Mouse (Mus musculus) liver, embryonic 16.5 days (tissue): ENCODE data around the gene Babam2. TPM values are rescaled to one million over a fixed set of nuclear protein-coding genes. Genes with fewer than 3 reads are reported as not detected.
A peak's percentile ranks its signal among the peaks of the same experiment; 100 is the strongest.

ENCODE experiments used
- ATAC-seq: fragments of 200-750 bp; cut with Nextera tagmentation; 2 replicates; pipeline ENCODE4 v1.8.0; 2017; ENCODE audit warnings: low read depth, mild to moderate bottlenecking, moderate number of reproducible peaks, moderate library complexity
- H3K27ac ChIP-seq: fragments of 300-500 bp; sonication (generic); 2 replicates; pipeline ENCODE4 v1.5.1; 2014; ENCODE audit warnings: mild to moderate bottlenecking, low read length
- H3K27me3 ChIP-seq: fragments of 300-500 bp; sonication (generic); 2 replicates; pipeline ENCODE4 v1.6.1; 2014; ENCODE audit warnings: low read depth, low read length, mixed read lengths; ENCODE audit not compliant: control insufficient read depth, insufficient read depth
- H3K36me3 ChIP-seq: fragments of 300-500 bp; sonication (generic); 2 replicates; pipeline ENCODE4 v1.6.1; 2014; ENCODE audit warnings: mild to moderate bottlenecking; ENCODE audit not compliant: control insufficient read depth, insufficient read depth
- H3K4me1 ChIP-seq: fragments of 300-500 bp; sonication (generic); 2 replicates; pipeline ENCODE4 v1.6.1; 2014; ENCODE audit warnings: low read depth, low read length, mixed read lengths; ENCODE audit not compliant: control insufficient read depth
- H3K4me2 ChIP-seq: fragments of 300-500 bp; sonication (generic); 2 replicates; pipeline ENCODE4 v1.6.1; 2014; ENCODE audit warnings: low read depth, low read length, mixed read lengths
- H3K4me3 ChIP-seq: fragments of 300-500 bp; sonication (generic); 2 replicates; pipeline ENCODE4 v1.5.1; 2014; ENCODE audit warnings: low read depth, mild to moderate bottlenecking, low read length
- H3K9ac ChIP-seq: fragments of 300-500 bp; sonication (generic); 2 replicates; pipeline ENCODE4 v1.6.1; 2014; ENCODE audit warnings: low read depth, low read length
- H3K9me3 ChIP-seq: fragments of 300-500 bp; sonication (generic); replicated peaks from 2 replicates; pipeline ENCODE4 v1.6.1; 2016; ENCODE audit warnings: low read length; ENCODE audit not compliant: control insufficient read depth
- WGBS: fragments of 180-500 bp; shearing (Covaris S2); extraction: QIAGEN DNeasy Blood & Tissue Kit; methylation state at CpG from one replicate; pipeline ENCODE4 v1.1.7; 2014; ENCODE audit not compliant: insufficient replicate concordance; 5-methylcytosine and 5-hydroxymethylcytosine counted together
- polyA plus RNA-seq: library from polyadenylated mRNA; unstranded; fragments of >200 nt; fragmentation: Nextera tagmentation; extraction: Ambion mirVana; gene quantifications from 2 replicates; pipeline ENCODE4 v1.2.1, GENCODE M21; 2015

The Babam2 gene
- polyA plus RNA-seq, 1 experiment from 2014 or later = 32.4 TPM

DNA sequence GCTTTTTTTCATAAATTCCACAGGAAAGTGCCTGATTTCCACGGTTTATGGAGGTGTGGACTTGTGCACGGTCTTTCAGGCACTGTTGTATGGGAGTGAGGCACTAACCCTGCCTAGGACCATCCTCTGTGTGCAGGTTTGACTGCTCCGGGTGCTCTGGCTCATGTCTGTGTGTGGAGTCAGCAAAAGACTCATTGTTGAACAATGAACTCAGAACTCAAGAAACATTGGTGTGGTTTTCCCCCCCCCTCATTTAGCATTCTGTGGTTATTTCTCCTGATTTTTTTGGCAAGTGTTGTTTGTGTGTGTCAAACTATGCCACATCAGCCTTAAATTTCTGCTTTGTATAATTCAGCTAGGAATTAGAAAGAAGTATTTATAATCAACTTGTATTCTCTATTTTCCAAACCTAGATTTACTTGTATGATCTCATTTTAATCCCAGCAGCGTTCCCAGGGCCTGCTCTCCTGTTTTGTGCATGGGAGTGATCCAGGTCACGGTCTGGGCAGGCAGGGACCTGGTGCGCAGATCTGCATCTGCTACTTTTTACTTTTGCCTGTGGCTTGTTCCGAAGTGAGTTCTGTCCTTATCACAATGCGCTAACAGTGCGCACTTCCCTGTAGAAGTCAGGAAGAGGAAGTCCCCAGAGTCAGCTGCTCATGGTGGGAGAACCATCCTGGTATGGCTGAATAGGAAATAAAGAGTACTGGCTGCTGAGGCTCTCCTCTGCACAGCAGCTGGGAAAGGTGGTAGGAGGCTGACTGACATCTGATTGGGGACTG, 61.0 kb downstream of the Babam2 start:
- WGBS = 63% methylated on average over 9 of the region's 9 CpGs
- H3K4me3 ChIP-seq = no peak overlapping the region
- no peaks in the 10 kb centered on the region; the same call in 1 of the 2 replicates for H3K9me3 ChIP-seq
- H3K4me1 ChIP-seq = no peaks in the 10 kb centered on the region
- no peak for ATAC-seq
- H3K27me3 ChIP-seq = no peaks in the 10 kb centered on the region
- no peak overlapping the region for H3K9ac ChIP-seq
- H3K4me2 ChIP-seq = no peak overlapping the region
- H3K36me3 ChIP-seq = no peaks in the 10 kb centered on the region
- H3K27ac ChIP-seq = no peak overlapping the region

DNA sequence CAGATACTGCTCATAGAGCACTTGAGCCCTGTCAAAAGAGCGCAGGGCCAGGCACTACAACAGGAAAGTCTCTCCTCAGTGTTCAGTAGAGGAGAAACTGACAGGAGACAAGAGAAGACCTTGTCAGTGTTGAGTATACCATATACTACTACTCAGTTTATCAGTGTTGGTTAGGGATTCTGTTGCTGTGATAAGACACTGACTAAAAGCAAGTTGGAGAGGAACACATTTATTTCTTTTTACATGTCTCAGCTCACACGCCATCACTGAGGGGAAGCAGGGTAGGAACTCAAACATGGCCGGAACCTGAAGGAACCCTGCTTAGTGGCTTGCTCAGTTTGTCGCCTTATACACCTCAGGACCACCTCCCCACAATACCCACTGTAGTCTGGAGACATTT, 64.4 kb downstream of the Babam2 start:
- no peak for ATAC-seq
- 69% methylated on average over 4 of the region's 4 CpGs for WGBS

DNA sequence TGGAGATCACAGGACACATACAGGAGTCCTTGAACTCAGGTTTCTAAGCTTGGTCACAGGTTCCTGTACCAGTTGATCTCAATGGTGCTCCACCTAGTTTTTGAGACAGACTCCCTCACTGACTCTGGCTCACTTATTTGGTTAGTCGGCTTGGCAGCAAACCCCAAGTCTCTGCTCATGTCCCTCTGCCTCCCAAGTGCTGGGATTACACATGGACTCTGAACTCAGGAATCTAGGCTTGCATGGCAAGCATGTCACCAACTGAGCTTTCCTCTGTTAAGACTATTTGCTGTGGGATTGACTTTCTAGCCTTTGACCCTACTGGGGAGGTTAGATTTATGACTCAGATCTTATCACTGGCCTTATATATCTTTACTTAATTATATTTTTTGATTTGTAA, 65.3 kb downstream of the Babam2 start:
- Histone ChIP-seq H3K4me1 (no peaks in the 10 kb centered on the region), H3K4me2 (no peak overlapping the region), H3K9me3 (no peaks in the 10 kb centered on the region), H3K36me3 (no peaks in the 10 kb centered on the region), H3K9ac (no peak overlapping the region), H3K27me3 (no peaks in the 10 kb centered on the region), H3K4me3 (no peak overlapping the region), H3K27ac (no peak overlapping the region)
- ATAC-seq = no peak
- WGBS = 70% methylated on average over 1 of the region's 1 CpGs

More for the DNA sequence above, 64.4 kb downstream of the Babam2 start:
- Histone ChIP-seq H3K9me3 (no peaks in the 10 kb centered on the region; the same call in 1 of the 2 replicates), H3K9ac (no peak overlapping the region), H3K4me3 (no peak overlapping the region), H3K36me3 (no peaks in the 10 kb centered on the region), H3K27me3 (no peaks in the 10 kb centered on the region), H3K4me1 (no peaks in the 10 kb centered on the region), H3K4me2 (no peak overlapping the region), H3K27ac (no peak overlapping the region)

DNA sequence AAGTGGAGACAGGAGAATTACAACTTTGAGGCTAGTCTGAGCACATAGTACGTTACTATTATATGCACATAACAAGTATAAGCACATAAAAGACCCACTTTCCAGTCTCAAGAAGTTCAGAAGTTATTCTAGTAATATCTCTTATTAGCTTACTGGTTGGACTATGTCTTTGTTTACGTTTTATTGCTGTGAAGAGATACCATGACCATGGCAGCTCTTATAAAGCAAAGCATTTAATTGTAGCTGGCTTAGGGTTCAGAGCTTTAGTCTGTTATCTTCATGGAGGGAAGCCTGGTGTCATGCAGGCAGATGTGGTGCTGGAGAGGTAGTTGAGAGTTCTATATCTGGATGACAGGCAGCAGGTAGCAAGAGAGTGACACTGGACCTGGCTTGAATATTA, 68.3 kb downstream of the Babam2 start:
- Histone ChIP-seq H3K36me3 (no peaks in the 10 kb centered on the region), H3K27ac (no peak overlapping the region), H3K4me3 (no peak overlapping the region), H3K9ac (no peak overlapping the region), H3K4me2 (no peak overlapping the region), H3K27me3 (no peaks in the 10 kb centered on the region), H3K9me3 (no peaks in the 10 kb centered on the region), H3K4me1 (no peaks in the 10 kb centered on the region)
- ATAC-seq = no peak
- WGBS = 63% methylated on average over 2 of the region's 2 CpGs

GRCm38 (mm10) chr5:31766841-31767542, 69.5 kb downstream of the Babam2 start:
- no peak overlapping the region for H3K4me2 ChIP-seq
- ATAC-seq = peak; percentile 64

DNA sequence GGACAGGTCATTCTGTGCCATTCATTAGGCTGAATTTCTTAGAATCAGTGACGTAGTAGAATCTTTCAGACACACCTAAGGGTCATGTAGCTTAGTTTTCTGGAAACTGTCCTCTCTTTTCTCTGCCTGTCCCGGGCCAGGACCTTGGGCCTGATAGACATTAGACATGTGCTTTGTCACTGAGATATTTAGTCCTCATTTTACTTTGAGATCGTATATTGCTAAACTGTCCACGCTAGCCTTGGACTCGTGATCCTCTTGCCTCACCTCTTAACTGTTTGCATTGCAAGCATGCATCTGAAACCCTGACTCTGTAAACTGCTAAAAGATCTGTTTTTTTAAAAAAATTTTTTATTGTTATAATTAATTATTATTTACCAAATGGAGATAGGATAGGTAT, 74.0 kb downstream of the Babam2 start:
- no peaks in the 10 kb centered on the region for H3K36me3 ChIP-seq
- H3K9me3 ChIP-seq = no peaks in the 10 kb centered on the region
- H3K4me3 ChIP-seq = no peak overlapping the region
- 67% methylated on average over 5 of the region's 5 CpGs for WGBS
- no peak overlapping the region for H3K4me2 ChIP-seq
- H3K4me1 ChIP-seq = no peaks in the 10 kb centered on the region
- H3K27me3 ChIP-seq = no peaks in the 10 kb centered on the region
- no peak overlapping the region for H3K27ac ChIP-seq
- no peak overlapping the region for H3K9ac ChIP-seq
- ATAC-seq = no peak

More at GRCm38 (mm10) chr5:31766841-31767542, 69.5 kb downstream of the Babam2 start:
- no peaks in the 10 kb centered on the region for H3K9me3 ChIP-seq
- no peak overlapping the region for H3K9ac ChIP-seq
- no peak overlapping the region for H3K4me3 ChIP-seq
- peak overlapping the region; percentile 32; the same call in 1 of the 2 replicates for H3K27ac ChIP-seq
- H3K36me3 ChIP-seq = no peaks in the 10 kb centered on the region
- WGBS = 8% methylated on average over 4 of the region's 4 CpGs
- no peaks in the 10 kb centered on the region for H3K27me3 ChIP-seq
- H3K4me1 ChIP-seq = no peaks in the 10 kb centered on the region

DNA sequence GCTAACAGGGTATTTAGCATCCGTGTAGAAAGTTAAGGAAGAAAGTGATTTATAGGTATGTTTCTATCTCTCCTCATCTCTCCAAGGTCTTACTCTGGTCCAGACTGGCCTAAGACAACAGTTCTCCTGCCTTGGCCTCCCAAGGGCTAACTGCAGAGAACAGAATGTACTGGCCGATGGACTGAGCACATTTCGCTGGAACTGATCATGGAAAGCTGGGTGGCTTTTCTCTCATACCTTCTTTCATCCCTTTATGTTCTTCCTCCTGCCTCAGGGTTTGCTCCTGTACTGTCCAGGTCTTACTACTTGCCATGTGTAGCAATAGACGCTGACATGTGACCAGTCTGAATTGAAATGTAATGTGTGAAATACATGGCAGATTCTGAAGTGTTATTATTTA, 74.4 kb downstream of the Babam2 start:
- no peaks in the 10 kb centered on the region for H3K36me3 ChIP-seq
- H3K4me1 ChIP-seq = no peaks in the 10 kb centered on the region
- no peak overlapping the region for H3K9ac ChIP-seq
- H3K27me3 ChIP-seq = no peaks in the 10 kb centered on the region
- WGBS = 82% methylated on average over 4 of the region's 4 CpGs
- H3K4me3 ChIP-seq = no peak overlapping the region
- no peak for ATAC-seq
- no peak overlapping the region for H3K4me2 ChIP-seq
- H3K27ac ChIP-seq = no peak overlapping the region
- no peaks in the 10 kb centered on the region for H3K9me3 ChIP-seq

GRCm38 (mm10) chr5:31774976-31775375, 77.5 kb downstream of the Babam2 start:
- H3K9ac ChIP-seq = no peak overlapping the region
- WGBS = 75% methylated on average over 6 of the region's 6 CpGs
- no peaks in the 10 kb centered on the region for H3K36me3 ChIP-seq
- H3K27ac ChIP-seq = no peak overlapping the region
- no peaks in the 10 kb centered on the region for H3K9me3 ChIP-seq
- no peak overlapping the region for H3K4me2 ChIP-seq
- H3K27me3 ChIP-seq = no peaks in the 10 kb centered on the region
- ATAC-seq = no peak
- no peak overlapping the region for H3K4me3 ChIP-seq
- no peaks in the 10 kb centered on the region for H3K4me1 ChIP-seq

- no peak overlapping the region for H3K27ac ChIP-seq
- no peaks in the 10 kb centered on the region for H3K4me1 ChIP-seq
- no peak overlapping the region for H3K4me3 ChIP-seq
- no peaks in the 10 kb centered on the region for H3K27me3 ChIP-seq
- no peak for ATAC-seq
- 66% methylated on average over 5 of the region's 5 CpGs for WGBS
- H3K9ac ChIP-seq = no peak overlapping the region
- no peak overlapping the region for H3K4me2 ChIP-seq
- no peaks in the 10 kb centered on the region for H3K9me3 ChIP-seq
- no peaks in the 10 kb centered on the region for H3K36me3 ChIP-seq
Measured at GRCm38 (mm10) chr5:31781624-31782023, 84.1 kb downstream of the Babam2 start.
